Mouse (Mus musculus) lung, adult 2 months (tissue): ENCODE measurements around the gene Ankrd55.

Source experiments
- CTCF ChIP-seq: fragments of 200-500 bp; IDR thresholded peaks from 2 replicates; pipeline ENCODE4 v1.5.1; 2011; ENCODE audit warnings: mild to moderate bottlenecking, low read length, control low read depth; ENCODE audit not compliant: insufficient read depth
- POLR2A ChIP-seq: fragments of 200-500 bp; IDR thresholded peaks from 2 replicates; pipeline ENCODE4 v1.6.1; 2011; ENCODE audit warnings: low read depth, mild to moderate bottlenecking, control low read depth, low read length, borderline replicate concordance; ENCODE audit errors: extremely low read depth

DNA sequence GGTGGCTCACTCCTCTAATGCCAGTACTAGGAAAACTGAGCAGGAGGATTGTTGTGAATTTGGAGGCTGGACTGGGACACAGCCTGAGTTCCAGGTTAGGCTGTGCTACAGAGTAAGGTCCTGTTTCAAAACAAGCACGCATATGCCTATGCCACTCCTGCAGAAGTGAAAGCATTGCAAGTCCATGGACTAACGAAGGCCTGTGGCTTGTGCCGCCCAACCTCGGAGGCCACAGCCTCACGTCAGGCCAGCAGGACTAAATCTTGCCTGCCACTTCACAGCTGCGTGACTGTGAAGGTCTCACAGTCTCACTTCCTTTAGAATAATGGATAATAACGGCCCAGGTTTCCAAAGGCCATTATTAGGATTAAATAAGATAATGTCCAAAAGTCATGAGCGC lies 125.4 kb downstream of the Ankrd55 start:
- TF ChIP-seq CTCF, result no peak
- no peak for TF ChIP-seq POLR2A
